Mouse (Mus musculus) layer of hippocampus, adult 2 months (tissue): Measurements from ENCODE around the gene Lrig1. TPM values are rescaled to one million over a fixed set of nuclear protein-coding genes. Genes with fewer than 3 reads are reported as not detected.

Experiments
- DNase-seq, 2 experiments: peaks; one replicate each; pipeline ENCODE4 v3.0.0; 2022; ENCODE audit warnings: low spot score in 2 of 2
- H3K27ac ChIP-seq: fragments of 200-600 bp; 2 replicates; pipeline ENCODE4 v1.8.1; 2022
- H3K4me3 ChIP-seq: fragments of 200-600 bp; 2 replicates; pipeline ENCODE4 v1.8.1; 2022; ENCODE audit warnings: mild to moderate bottlenecking
- CTCF ChIP-seq: fragments of 200-600 bp; conservative IDR thresholded peaks from 2 replicates; pipeline ENCODE4 v1.8.1; 2022; ENCODE audit warnings: antibody characterized with exemption, mild to moderate bottlenecking, moderate library complexity
- total RNA-seq, 2 experiments: library from RNA; stranded (reverse); gene quantifications; 2 replicates each; pipeline ENCODE4 v1.2.3; 2021

Lrig1 gene
- total RNA-seq, 2 experiments from 2014 or later = 26.2 to 27.4 TPM

DNA sequence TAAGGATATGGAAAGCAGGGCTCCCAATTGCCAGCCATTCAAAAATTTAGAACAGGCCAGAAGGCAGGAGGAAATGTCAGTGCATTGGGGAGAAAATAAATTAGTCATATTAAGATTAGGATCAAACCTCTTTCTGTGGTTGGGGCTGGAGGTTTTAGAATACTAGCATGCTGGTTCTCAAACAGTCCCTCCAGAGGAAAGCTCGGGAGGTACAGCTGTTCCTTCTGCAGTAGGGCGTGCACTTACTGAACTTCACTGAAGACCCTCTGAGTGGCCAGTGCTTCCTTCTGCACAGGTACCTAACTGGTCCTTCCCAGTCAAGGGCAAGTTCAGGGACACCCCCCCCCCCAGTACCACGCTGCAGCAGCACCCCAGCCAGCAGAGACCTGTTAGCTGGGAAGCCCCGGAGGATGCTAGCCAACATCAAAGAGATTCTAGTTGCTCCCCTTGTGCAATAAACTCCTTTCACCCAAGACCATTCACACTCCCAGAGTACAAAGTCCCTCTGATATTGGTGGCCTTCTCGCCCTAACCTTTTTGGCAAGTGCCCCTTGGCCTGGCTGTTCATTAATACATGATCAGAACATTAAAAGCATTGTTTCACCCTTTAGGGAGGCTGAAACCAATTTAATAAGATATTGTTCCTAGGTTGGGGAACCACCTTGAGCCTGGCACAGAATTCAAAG is 19.1 kb downstream of the Lrig1 start:
- no peak for DNase-seq
- no peak overlapping the region for H3K4me3 ChIP-seq
- 0 out of 2 replicates have a peak overlapping the region, but pooled peaks have one; percentile 3 for H3K27ac ChIP-seq
- 0 out of 2 replicates have a peak, but pooled peaks have one; percentile 17 for TF ChIP-seq CTCF

- H3K4me3 ChIP-seq = no peak overlapping the region
- TF ChIP-seq CTCF = no peak
- DNase-seq = no peak
- no peak overlapping the region for H3K27ac ChIP-seq
These were observed 20.7 kb downstream of the Lrig1 start for GRCm38 (mm10) chr6:94679249-94679648.

DNA sequence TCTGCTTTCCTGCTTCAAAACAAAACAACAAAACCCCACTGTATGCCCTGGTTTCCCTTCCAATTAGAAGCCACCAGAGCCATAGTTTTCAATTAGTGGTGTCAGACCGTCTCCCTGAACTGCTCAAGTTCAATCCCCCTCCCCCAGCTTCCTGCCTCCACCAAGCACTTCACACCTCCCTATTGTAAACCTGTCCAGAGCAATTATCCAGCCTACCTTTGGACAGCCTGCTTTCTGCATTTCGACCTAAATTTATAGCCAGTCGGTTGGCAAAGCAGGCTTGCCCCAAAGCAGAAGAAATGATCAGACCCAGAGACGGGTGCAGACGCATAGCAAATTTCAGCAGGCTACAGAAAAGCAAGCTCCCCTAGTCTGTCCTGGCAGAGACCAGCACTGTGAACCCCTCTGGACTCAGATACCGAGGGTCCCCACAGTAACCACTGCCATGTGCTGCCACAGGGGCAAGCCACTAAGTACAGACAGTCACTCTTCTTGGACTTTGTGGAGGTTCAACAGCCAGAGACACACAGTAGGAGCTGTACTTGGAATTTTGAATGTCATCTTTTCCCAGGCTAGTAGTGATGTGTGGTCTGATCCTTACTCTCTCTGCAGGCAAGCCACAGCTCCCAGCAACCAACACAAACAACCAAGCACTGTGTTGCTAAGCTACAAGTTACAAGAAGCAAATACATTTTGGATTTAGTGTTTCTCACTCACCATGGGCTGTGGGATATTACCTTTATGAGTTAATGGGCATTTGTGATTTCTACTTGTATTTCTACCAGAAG is 21.4 kb downstream of the Lrig1 start:
- no peak overlapping the region for H3K27ac ChIP-seq
- TF ChIP-seq CTCF = no peak
- H3K4me3 ChIP-seq = no peak overlapping the region
- no peak for DNase-seq

- no peak for DNase-seq
- no peak overlapping the region for H3K4me3 ChIP-seq
- TF ChIP-seq CTCF = no peak
- no peak overlapping the region for H3K27ac ChIP-seq
These were observed 22.5 kb downstream of the Lrig1 start for GRCm38 (mm10) chr6:94677448-94677847.

DNA sequence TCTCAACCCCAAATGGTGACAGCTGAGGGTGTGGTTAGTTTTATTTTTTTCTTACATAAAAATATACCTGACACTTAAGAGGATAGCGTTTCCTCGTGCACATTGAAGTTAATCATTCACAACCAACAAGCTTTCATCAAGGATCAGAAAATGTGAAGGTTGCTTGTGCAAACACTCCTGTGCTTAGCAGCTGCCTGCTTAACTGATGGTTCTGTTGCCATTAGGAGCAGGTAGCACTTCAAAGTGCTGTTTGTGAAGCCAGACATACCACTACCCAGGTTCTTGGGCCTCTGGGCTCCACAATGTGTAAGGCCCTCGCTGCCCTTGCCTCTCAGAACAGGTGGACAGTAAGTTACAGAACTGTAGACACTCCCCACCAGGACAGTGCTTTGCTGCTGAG is 23.1 kb downstream of the Lrig1 start:
- Histone ChIP-seq H3K4me3 (no peak overlapping the region), H3K27ac (no peak overlapping the region)
- TF ChIP-seq CTCF = no peak
- no peak for DNase-seq

DNA sequence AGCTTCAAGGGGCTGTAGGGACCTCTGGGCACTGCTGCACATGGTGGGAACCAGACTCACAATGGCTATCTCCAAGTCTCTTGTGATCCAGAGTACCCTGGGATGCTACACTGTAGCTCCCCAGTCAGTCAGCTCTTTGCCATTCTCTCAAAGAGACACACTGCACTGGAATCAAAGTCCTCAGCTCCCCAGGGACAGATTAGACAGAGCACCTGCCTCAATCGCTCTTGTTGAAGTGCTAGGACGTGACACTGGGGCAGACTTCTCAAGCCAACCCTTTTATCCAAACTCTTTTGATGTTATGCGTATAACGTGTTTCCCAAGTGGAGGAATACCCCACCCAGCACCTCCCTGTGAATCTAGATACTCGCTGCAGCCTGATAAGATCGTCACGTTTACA is 23.7 kb downstream of the Lrig1 start:
- TF ChIP-seq CTCF = no peak
- Histone ChIP-seq H3K27ac (no peak overlapping the region), H3K4me3 (no peak overlapping the region)
- DNase-seq = no peak

DNA sequence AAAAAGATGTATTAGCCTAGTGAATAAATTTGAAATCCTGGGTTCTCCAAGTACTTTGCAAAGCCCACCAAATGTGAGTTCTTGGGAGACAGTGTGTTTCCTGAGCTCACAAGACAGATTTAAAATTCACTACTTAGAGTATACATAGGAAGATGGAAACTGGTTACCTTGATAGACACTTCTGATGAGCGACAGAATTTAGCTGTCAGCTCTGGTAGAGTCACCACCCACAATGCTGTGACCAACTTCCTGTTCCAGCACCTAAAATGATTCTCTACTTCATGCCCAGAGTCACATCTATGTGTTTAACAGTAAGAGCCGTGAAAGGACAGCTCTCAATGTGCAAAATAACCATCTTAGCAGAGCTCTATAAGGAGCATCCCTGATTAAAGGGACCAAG is 27.5 kb downstream of the Lrig1 start:
- no peak for TF ChIP-seq CTCF
- H3K4me3 ChIP-seq = no peak overlapping the region
- DNase-seq = no peak
- no peak overlapping the region for H3K27ac ChIP-seq

DNA sequence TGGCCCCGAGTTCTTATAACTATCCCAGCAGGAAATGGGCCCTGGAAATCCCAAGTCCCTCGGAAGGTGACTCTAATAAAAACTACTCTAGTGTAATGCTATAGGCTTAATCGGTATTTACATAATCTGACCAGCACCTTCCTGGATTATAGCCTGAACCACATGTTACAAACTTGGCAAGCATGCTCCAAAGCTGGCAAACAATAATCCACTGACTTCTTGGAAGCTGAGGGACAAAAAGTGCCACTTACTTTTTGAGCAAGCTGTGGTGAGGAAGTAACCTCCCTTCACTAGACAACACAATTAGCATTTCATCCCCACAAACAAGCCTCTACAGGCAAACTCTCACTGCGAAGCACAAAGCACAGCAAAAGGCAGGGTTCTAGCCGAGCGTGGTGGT is 30.6 kb downstream of the Lrig1 start:
- no peak for TF ChIP-seq CTCF
- H3K27ac ChIP-seq = no peak overlapping the region; the same call in 1 of the 2 replicates
- no peak overlapping the region for H3K4me3 ChIP-seq
- no peak for DNase-seq

- Histone ChIP-seq H3K27ac (no peak overlapping the region), H3K4me3 (no peak overlapping the region)
- TF ChIP-seq CTCF = no peak
- DNase-seq = no peak
These were observed 31.6 kb downstream of the Lrig1 start for GRCm38 (mm10) chr6:94668204-94668863.

DNA sequence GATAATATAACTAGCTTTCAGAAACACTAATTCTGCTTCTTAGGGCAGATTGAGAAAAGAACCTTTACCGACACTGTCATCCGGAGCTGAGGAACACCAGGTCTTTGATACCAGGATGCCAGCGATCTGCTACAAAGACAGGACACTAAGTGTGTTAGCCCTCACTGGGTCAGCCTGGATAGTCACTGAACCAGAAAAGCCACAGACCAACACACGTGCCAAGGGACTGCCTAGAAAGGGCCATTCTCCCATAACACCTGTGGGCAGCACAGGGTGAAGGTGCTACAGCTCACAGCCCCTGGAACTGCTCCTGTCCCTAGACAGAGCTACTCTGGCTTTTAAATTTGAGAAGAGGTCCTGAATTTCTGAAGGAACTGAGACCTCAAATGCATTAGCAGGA is 32.8 kb downstream of the Lrig1 start:
- H3K27ac ChIP-seq = no peak overlapping the region
- no peak overlapping the region for H3K4me3 ChIP-seq
- TF ChIP-seq CTCF = no peak
- DNase-seq = no peak

DNA sequence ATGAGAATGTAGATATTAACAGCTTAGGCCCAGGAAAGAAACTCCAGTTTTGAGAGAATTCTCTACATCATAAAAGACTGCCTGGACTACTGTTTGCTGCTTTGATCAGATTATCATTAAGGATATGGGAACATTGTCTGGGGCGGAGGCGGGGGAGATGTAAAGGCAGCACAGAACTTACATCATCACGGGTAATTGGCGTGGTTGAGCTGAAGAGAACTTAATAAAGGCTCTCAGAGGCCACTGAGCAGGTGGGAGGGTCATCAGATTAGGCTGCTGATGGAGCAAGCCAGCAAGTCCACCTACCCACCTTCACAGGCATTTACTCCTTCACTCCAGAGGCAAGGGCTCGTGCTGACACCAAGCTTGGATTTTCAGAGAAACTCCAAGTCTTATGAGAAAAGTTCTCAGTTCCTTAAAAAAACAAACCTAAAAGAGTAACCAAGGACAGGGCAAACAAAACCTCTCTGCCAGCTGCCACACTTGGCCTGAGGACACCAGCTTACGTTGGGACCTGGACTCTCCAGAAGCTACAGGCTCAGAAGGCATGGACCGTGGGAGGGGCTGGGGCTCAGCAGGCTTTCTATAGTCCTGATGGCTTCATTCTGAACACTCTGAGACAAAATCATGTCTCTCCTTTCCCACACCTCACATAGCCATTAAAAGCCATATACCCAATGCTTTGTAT is 33.4 kb downstream of the Lrig1 start:
- TF ChIP-seq CTCF = no peak
- Histone ChIP-seq H3K4me3 (no peak overlapping the region), H3K27ac (no peak overlapping the region)
- no peak for DNase-seq

DNA sequence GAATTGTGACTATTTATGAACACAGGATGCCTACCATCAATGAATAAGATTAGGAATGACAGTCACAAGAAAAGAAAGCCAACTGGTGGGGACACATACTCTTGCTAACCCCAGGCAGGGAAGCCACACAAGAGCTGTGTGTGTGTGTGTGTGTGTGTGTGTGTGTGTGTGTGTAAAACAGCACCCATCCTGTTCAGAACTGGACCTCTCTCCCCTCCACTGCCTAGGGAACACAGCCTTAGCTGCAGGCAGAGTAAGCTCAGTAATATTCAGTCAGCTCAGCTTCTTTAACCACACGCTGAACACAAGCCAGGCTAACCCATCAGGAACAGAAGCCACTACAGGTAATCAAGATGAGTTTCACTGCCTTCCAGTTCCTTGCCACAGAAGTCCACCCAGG is 34.3 kb downstream of the Lrig1 start:
- Histone ChIP-seq H3K4me3 (no peak overlapping the region), H3K27ac (no peak overlapping the region)
- no peak for DNase-seq
- TF ChIP-seq CTCF = no peak

DNA sequence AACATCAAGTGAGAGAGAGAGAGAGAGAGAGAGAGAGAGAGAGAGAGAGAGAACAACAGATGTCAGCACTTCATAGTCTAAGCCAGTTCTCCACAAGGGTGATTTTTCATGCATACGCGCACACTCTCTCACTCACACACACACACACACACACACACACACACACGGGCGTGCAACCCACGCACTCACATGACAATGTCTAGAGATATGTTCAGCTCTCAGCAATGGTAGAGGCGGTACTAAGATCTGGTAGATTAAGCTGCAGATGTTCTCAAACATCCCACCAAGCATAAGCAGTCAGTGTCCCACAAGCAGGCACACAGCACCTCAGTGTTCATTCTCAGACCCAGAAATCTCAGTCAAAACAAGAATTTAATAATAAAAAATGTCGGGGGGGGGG is 34.7 kb downstream of the Lrig1 start:
- no peak for DNase-seq
- H3K4me3 ChIP-seq = no peak overlapping the region
- TF ChIP-seq CTCF = no peak
- no peak overlapping the region for H3K27ac ChIP-seq
